Mouse (Mus musculus): ENCODE results near the gene Ccdc157. TPM values are rescaled to one million over a fixed set of nuclear protein-coding genes. Genes with fewer than 3 reads are reported as not detected.
"Not testable (repeated sequence)": the region's sequence is repeated elsewhere in the genome, so short reads cannot be mapped to it uniquely, and the experiment has no call there.

The Ccdc157 gene
- polyA plus RNA-seq, 1 experiment from 2014 or later, result 7.3 TPM

GRCm38 (mm10) chr11:4115407-4115806, 44.7 kb downstream of the Ccdc157 start:
- Histone ChIP-seq H3K27ac (no peak overlapping the region), H3K9ac (no peak overlapping the region), H3K9me3 (ENCODE audit: control insufficient read depth, low read length) (no peaks in the 10 kb centered on the region), H3K27me3 (ENCODE audit: control insufficient read depth, insufficient read depth, low read length) (peaks cover 4% of the 10 kb centered on the region; the same call in 1 of the 2 replicates), H3K4me1 (replicated peaks; ENCODE audit: control insufficient read depth, insufficient read depth, low read length) (peaks cover 16% of the 10 kb centered on the region), H3K36me3 (replicated peaks; ENCODE audit: control insufficient read depth, insufficient read depth) (peaks cover 11% of the 10 kb centered on the region), H3K4me3 (replicated peaks; ENCODE audit: low read length) (no peak overlapping the region), H3K4me2 (replicated peaks) (no peak overlapping the region)
- no peak for ATAC-seq (ENCODE audit: low FRiP score)
- DNase-seq (ENCODE audit: low spot score), result no peak
- 88% methylated on average over 4 of the region's 4 CpGs for whole genome bisulfite sequencing

GRCm38 (mm10) chr11:4114541-4114940, 45.6 kb downstream of the Ccdc157 start:
- H3K27me3 ChIP-seq (ENCODE audit: control insufficient read depth, insufficient read depth, low read length); ATAC-seq (ENCODE audit: low FRiP score); DNase-seq (ENCODE audit: low spot score); H3K4me3 ChIP-seq (replicated peaks; ENCODE audit: low read length); H3K9ac ChIP-seq; H3K27ac ChIP-seq; H3K9me3 ChIP-seq (ENCODE audit: control insufficient read depth, low read length); H3K4me2 ChIP-seq (replicated peaks): not testable (repeated sequence)
- peaks cover 16% of the 10 kb centered on the region for H3K4me1 ChIP-seq (replicated peaks; ENCODE audit: control insufficient read depth, insufficient read depth, low read length)
- WGBS, result 83% methylated on average over 6 of the region's 6 CpGs
- H3K36me3 ChIP-seq (replicated peaks; ENCODE audit: control insufficient read depth, insufficient read depth), result peaks cover 17% of the 10 kb centered on the region

DNA sequence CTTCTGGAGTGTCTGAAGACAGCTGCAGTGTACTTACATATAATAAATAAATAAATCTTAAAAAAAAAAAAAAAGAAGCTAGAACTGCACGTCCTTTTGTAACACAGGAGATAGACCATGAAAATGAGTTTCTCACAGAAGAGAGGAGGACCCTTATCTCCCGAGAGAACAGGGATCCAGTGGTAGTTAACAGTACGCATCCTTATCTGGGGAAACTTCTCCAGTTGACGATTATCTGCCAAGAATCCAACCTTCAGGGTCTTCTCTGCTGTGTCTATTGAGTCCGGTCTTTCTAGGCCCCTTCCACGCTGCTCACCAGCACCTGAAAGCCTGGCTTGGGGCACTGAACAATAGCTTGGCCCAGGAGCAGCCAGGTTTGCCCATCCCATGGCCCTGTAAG, 46.1 kb downstream of the Ccdc157 start:
- no peak for DNase-seq (ENCODE audit: low spot score)
- 89% methylated on average over 6 of the region's 6 CpGs for WGBS
- no peak overlapping the region for H3K4me3 ChIP-seq (replicated peaks; ENCODE audit: low read length)
- no peak for ATAC-seq (ENCODE audit: low FRiP score)
- no peak overlapping the region for H3K27ac ChIP-seq
- H3K4me2 ChIP-seq (replicated peaks), result no peak overlapping the region
- peaks cover 15% of the 10 kb centered on the region for H3K4me1 ChIP-seq (replicated peaks; ENCODE audit: control insufficient read depth, insufficient read depth, low read length)
- H3K36me3 ChIP-seq (replicated peaks; ENCODE audit: control insufficient read depth, insufficient read depth), result peaks cover 17% of the 10 kb centered on the region
- H3K27me3 ChIP-seq (ENCODE audit: control insufficient read depth, insufficient read depth, low read length), result no peaks in the 10 kb centered on the region
- H3K9ac ChIP-seq, result no peak overlapping the region
- no peaks in the 10 kb centered on the region for H3K9me3 ChIP-seq (ENCODE audit: control insufficient read depth, low read length)

- no peak for DNase-seq (ENCODE audit: low spot score)
- ATAC-seq (ENCODE audit: low FRiP score), result no peak
- Histone ChIP-seq H3K4me1 (replicated peaks; ENCODE audit: control insufficient read depth, insufficient read depth, low read length) (0 out of 2 replicates have a peak, but pooled peaks cover 10% of the 10 kb centered on the region), H3K4me2 (replicated peaks) (no peak overlapping the region), H3K36me3 (replicated peaks; ENCODE audit: control insufficient read depth, insufficient read depth) (peaks cover 20% of the 10 kb centered on the region), H3K9me3 (ENCODE audit: control insufficient read depth, low read length) (no peaks in the 10 kb centered on the region), H3K27ac (no peak overlapping the region), H3K27me3 (ENCODE audit: control insufficient read depth, insufficient read depth, low read length) (no peaks in the 10 kb centered on the region), H3K4me3 (replicated peaks; ENCODE audit: low read length) (no peak overlapping the region), H3K9ac (no peak overlapping the region)
- 80% methylated on average over 4 of the region's 4 CpGs for WGBS
These were observed 46.6 kb downstream of the Ccdc157 start for GRCm38 (mm10) chr11:4113496-4113895.

GRCm38 (mm10) chr11:4112861-4113260, 47.2 kb downstream of the Ccdc157 start:
- Histone ChIP-seq H3K9ac (no peak overlapping the region), H3K9me3 (ENCODE audit: control insufficient read depth, low read length) (no peaks in the 10 kb centered on the region), H3K36me3 (replicated peaks; ENCODE audit: control insufficient read depth, insufficient read depth) (peaks cover 21% of the 10 kb centered on the region), H3K4me3 (replicated peaks; ENCODE audit: low read length) (no peak overlapping the region), H3K27ac (no peak overlapping the region), H3K4me2 (replicated peaks) (no peak overlapping the region), H3K4me1 (replicated peaks; ENCODE audit: control insufficient read depth, insufficient read depth, low read length) (0 out of 2 replicates have a peak, but pooled peaks cover 6% of the 10 kb centered on the region), H3K27me3 (ENCODE audit: control insufficient read depth, insufficient read depth, low read length) (no peaks in the 10 kb centered on the region)
- ATAC-seq (ENCODE audit: low FRiP score), result no peak
- WGBS, result 90% methylated on average over 6 of the region's 6 CpGs
- DNase-seq (ENCODE audit: low spot score), result no peak

GRCm38 (mm10) chr11:4112033-4112432, 48.1 kb downstream of the Ccdc157 start:
- Histone ChIP-seq H3K9me3 (ENCODE audit: control insufficient read depth, low read length) (no peaks in the 10 kb centered on the region), H3K36me3 (replicated peaks; ENCODE audit: control insufficient read depth, insufficient read depth) (peaks cover 21% of the 10 kb centered on the region), H3K27me3 (ENCODE audit: control insufficient read depth, insufficient read depth, low read length) (no peaks in the 10 kb centered on the region), H3K4me1 (replicated peaks; ENCODE audit: control insufficient read depth, insufficient read depth, low read length) (no peaks in the 10 kb centered on the region), H3K4me3 (replicated peaks; ENCODE audit: low read length) (no peak overlapping the region), H3K9ac (no peak overlapping the region), H3K4me2 (replicated peaks) (no peak overlapping the region), H3K27ac (no peak overlapping the region)
- ATAC-seq (ENCODE audit: low FRiP score), result no peak
- DNase-seq (ENCODE audit: low spot score), result no peak
- 89% methylated on average over 4 of the region's 4 CpGs for WGBS

DNA sequence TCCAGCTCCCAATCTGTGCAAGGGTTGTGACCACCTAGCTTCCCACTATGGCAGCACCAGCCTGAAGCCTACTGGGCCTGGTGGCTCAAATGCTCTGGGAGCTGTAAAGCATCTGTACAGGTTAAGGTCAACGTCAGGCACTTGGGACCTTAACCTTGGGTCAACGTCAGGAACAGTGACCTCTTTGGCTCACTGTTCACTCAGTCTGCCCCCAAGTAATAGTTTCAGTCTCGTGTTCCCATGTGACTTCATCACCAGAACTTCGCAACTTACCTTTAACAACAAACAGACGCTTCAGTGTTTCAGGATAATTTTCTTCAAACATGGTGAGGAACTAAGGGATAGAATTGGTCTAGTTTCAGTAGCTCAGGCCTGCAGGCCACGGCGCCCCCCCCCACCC, 51.4 kb downstream of the Ccdc157 start:
- Histone ChIP-seq H3K27me3 (ENCODE audit: control insufficient read depth, insufficient read depth, low read length) (no peaks in the 10 kb centered on the region), H3K27ac (no peak overlapping the region), H3K4me2 (replicated peaks) (no peak overlapping the region), H3K9me3 (ENCODE audit: control insufficient read depth, low read length) (no peaks in the 10 kb centered on the region), H3K4me1 (replicated peaks; ENCODE audit: control insufficient read depth, insufficient read depth, low read length) (no peaks in the 10 kb centered on the region), H3K9ac (no peak overlapping the region), H3K36me3 (replicated peaks; ENCODE audit: control insufficient read depth, insufficient read depth) (peaks cover 21% of the 10 kb centered on the region), H3K4me3 (replicated peaks; ENCODE audit: low read length) (no peak overlapping the region)
- DNase-seq (ENCODE audit: low spot score) (no peak), ATAC-seq (ENCODE audit: low FRiP score) (no peak)
- WGBS, result 90% methylated on average over 7 of the region's 7 CpGs

GRCm38 (mm10) chr11:4107901-4108300, 52.2 kb downstream of the Ccdc157 start:
- 97% methylated on average over 6 of the region's 6 CpGs for WGBS

DNA sequence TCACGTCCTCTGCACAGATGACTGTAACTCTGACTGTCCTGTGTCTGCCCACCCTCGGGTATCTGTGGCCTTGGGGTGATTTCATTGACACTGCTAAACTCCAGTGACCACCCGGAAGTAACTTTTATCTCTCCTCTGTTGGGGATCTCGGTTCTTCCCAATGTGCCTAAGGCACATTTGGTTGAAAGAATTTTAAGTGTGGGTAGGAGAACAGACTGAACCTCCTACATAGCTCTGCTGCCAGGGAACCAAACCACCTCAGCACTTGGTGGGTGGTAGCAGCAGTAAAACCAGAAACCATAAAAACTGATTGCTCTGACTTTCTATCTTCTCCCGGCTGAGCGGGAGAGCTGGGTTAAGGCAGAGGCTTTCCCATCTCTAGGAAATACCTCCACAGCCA, 54.6 kb downstream of the Ccdc157 start:
- no peak overlapping the region for H3K4me3 ChIP-seq (replicated peaks; ENCODE audit: low read length)
- H3K4me2 ChIP-seq (replicated peaks), result no peak overlapping the region
- no peak for ATAC-seq (ENCODE audit: low FRiP score)
- peaks cover 15% of the 10 kb centered on the region for H3K36me3 ChIP-seq (replicated peaks; ENCODE audit: control insufficient read depth, insufficient read depth)
- 82% methylated on average over 6 of the region's 6 CpGs for WGBS
- no peak overlapping the region for H3K27ac ChIP-seq
- no peaks in the 10 kb centered on the region for H3K4me1 ChIP-seq (replicated peaks; ENCODE audit: control insufficient read depth, insufficient read depth, low read length)
- no peaks in the 10 kb centered on the region for H3K27me3 ChIP-seq (ENCODE audit: control insufficient read depth, insufficient read depth, low read length)
- no peaks in the 10 kb centered on the region for H3K9me3 ChIP-seq (ENCODE audit: control insufficient read depth, low read length)
- no peak for DNase-seq (ENCODE audit: low spot score)
- no peak overlapping the region for H3K9ac ChIP-seq

More at GRCm38 (mm10) chr11:4107901-4108300, 52.2 kb downstream of the Ccdc157 start:
- ATAC-seq (ENCODE audit: low FRiP score); H3K4me3 ChIP-seq (replicated peaks; ENCODE audit: low read length); H3K9me3 ChIP-seq (ENCODE audit: control insufficient read depth, low read length); H3K4me1 ChIP-seq (replicated peaks; ENCODE audit: control insufficient read depth, insufficient read depth, low read length); H3K4me2 ChIP-seq (replicated peaks); H3K27ac ChIP-seq; DNase-seq (ENCODE audit: low spot score); H3K27me3 ChIP-seq (ENCODE audit: control insufficient read depth, insufficient read depth, low read length); H3K9ac ChIP-seq: not testable (repeated sequence)
- peaks cover 26% of the 10 kb centered on the region for H3K36me3 ChIP-seq (replicated peaks; ENCODE audit: control insufficient read depth, insufficient read depth)

- H3K9ac ChIP-seq, result no peak overlapping the region
- peaks cover 11% of the 10 kb centered on the region; the same call in 1 of the 2 replicates for H3K36me3 ChIP-seq (replicated peaks; ENCODE audit: control insufficient read depth, insufficient read depth)
- DNase-seq (ENCODE audit: low spot score) (no peak), ATAC-seq (ENCODE audit: low FRiP score) (no peak)
- no peaks in the 10 kb centered on the region for H3K4me1 ChIP-seq (replicated peaks; ENCODE audit: control insufficient read depth, insufficient read depth, low read length)
- WGBS, result 87% methylated on average over 5 of the region's 5 CpGs
- H3K27ac ChIP-seq, result no peak overlapping the region
- no peak overlapping the region for H3K4me2 ChIP-seq (replicated peaks)
- no peak overlapping the region for H3K4me3 ChIP-seq (replicated peaks; ENCODE audit: low read length)
- no peaks in the 10 kb centered on the region for H3K27me3 ChIP-seq (ENCODE audit: control insufficient read depth, insufficient read depth, low read length)
- H3K9me3 ChIP-seq (ENCODE audit: control insufficient read depth, low read length), result no peaks in the 10 kb centered on the region
These were observed 55.1 kb downstream of the Ccdc157 start for GRCm38 (mm10) chr11:4104989-4105388.
